Mouse (Mus musculus): Measurements from ENCODE around the gene Zfp142.

DNA sequence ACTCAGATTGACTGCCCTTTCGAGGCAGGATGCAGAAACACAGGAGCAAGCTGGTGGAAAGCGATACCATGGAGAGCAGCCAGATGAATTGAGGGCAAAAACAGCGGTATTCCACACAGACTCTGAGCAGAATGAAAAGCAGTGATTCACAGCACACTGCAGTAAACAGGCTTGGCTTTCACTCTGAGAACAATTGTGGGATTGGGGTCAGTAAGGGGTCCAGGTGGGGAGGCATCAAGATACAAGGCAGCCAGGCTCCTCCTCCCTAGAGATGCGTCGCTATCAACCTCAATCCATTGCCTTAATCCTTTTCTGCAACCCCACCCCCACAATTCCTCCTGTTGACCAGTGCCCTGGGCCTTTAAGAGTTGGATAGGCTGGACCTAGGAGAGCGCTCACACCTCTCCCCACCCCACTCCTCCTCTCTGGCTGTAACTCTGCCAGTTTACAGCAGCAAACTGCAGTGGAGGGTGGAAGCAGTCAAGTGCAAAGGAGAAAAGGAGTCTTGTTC lies 45.5 kb downstream of the Zfp142 start, which contains the start of gene Plcd4:
- TF ChIP-seq CTCF (IDR thresholded peaks at IDR 0.05; ENCODE audit: low read depth) = no peak
- TF ChIP-seq EP300 (IDR thresholded peaks at IDR 0.05; ENCODE audit: low read depth) = no peak

Measured in heart, postnatal 0 days (tissue).